ENCODE assay signal across 11 mouse cellular contexts in the genomic region with DNA sequence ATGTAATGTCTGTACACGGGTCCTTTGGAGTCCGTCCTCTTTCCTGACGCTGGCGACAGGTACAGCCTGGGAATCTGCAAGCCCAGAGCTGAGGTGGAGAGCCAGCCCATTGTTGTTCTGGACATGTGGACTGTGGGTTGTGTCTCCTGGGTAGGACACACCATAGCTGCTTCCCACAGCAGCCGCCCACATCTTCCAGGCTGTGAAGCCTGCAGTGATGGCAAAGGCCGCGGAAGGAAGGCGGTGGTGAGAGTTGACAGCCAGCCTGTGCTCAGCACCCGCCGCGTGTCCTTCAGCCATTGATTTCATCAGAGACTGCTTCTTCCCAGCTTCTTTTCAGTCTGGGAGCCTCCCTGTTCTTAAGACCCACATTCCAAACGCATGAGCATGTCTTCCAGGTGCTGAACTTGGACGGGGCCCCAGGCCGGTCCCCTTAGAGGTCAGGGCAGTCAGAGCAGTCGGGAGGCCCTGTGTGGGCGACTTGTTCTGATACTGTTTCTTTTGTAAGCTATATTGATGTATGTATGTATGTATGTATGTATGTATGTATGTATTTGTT. TPM values are rescaled to one million over a fixed set of nuclear protein-coding genes. Genes with fewer than 3 reads are reported as not detected.
DNase-seq lines count a peak whose midpoint lies in the region; ATAC-seq and TF ChIP-seq lines count a peak whose summit lies in the region.
"Had no signal": no experiment of that assay in that cellular context is flagged by ENCODE, and none has a peak within 500 bp of the region (broad histone marks: within the 10 kb centered on the region; RNA-seq: fewer than 3 reads in every experiment).

No protein-coding gene starts in this region.

- H3K4me1 ChIP-seq in heart, embryonic 13.5 days, result peaks cover 43% of the 10 kb centered on the region
- H3K4me1 ChIP-seq in liver, embryonic 12.5 days, result peaks cover 46% of the 10 kb centered on the region
- peaks cover 34% of the 10 kb centered on the region for H3K4me1 ChIP-seq in liver, postnatal 0 days (ENCODE audit: insufficient read depth)
- H3K4me1 ChIP-seq in ES-Bruce4 (ENCODE audit: control insufficient read depth, insufficient read depth, low read length), result peaks cover 6% of the 10 kb centered on the region
- H3K4me1 ChIP-seq in embryonic facial prominence, embryonic 15.5 days, result peaks cover 74% of the 10 kb centered on the region
- peaks cover 9% of the 10 kb centered on the region for H3K4me1 ChIP-seq in forebrain, postnatal 0 days (ENCODE audit: insufficient read depth)

- H3K9me3 ChIP-seq in heart, embryonic 13.5 days, result no peaks in the 10 kb centered on the region
- no peaks in the 10 kb centered on the region for H3K9me3 ChIP-seq in liver, embryonic 12.5 days (replicated peaks)
- H3K9me3 ChIP-seq in liver, postnatal 0 days (ENCODE audit: low read length), result no peaks in the 10 kb centered on the region
- no peaks in the 10 kb centered on the region for H3K9me3 ChIP-seq in ES-Bruce4 (replicated peaks; ENCODE audit: control insufficient read depth, insufficient read depth, low read length, poor library complexity, severe bottlenecking)
- no peaks in the 10 kb centered on the region for H3K9me3 ChIP-seq in embryonic facial prominence, embryonic 15.5 days (replicated peaks)
- H3K9me3 ChIP-seq in forebrain, postnatal 0 days (ENCODE audit: low read length), result no peaks in the 10 kb centered on the region
- H3K9me3 ChIP-seq: forebrain, embryonic 15.5 days; hindbrain, embryonic 15.5 days; liver, embryonic 13.5 days had no signal

- TF ChIP-seq POLR2A in ES-Bruce4 (IDR thresholded peaks at IDR 0.05; ENCODE audit: insufficient read depth, low read length), result no peak

- no peak overlapping the region for H3K9ac ChIP-seq in heart, embryonic 13.5 days
- H3K9ac ChIP-seq in liver, embryonic 12.5 days, result no peak overlapping the region
- H3K9ac ChIP-seq in liver, postnatal 0 days (replicated peaks), result no peak overlapping the region
- 0 out of 2 replicates have a peak overlapping the region, but pooled peaks have one; percentile 8 for H3K9ac ChIP-seq in ES-Bruce4 (ENCODE audit: low read depth, poor library complexity, severe bottlenecking)
- H3K9ac ChIP-seq in embryonic facial prominence, embryonic 15.5 days, result no peak overlapping the region
- no peak overlapping the region for H3K9ac ChIP-seq in forebrain, postnatal 0 days
- H3K9ac ChIP-seq: forebrain, embryonic 15.5 days; hindbrain, embryonic 15.5 days had no signal

- peaks cover 29% of the 10 kb centered on the region for H3K36me3 ChIP-seq in heart, embryonic 13.5 days
- H3K36me3 ChIP-seq in liver, embryonic 12.5 days, result peaks cover 32% of the 10 kb centered on the region
- H3K36me3 ChIP-seq in liver, postnatal 0 days (replicated peaks; ENCODE audit: insufficient read depth, low read length), result peaks cover 19% of the 10 kb centered on the region
- H3K36me3 ChIP-seq in ES-Bruce4 (ENCODE audit: control insufficient read depth, insufficient read depth, low read length, poor library complexity, severe bottlenecking), result peaks cover 3% of the 10 kb centered on the region; the same call in 1 of the 2 replicates
- peaks cover 26% of the 10 kb centered on the region for H3K36me3 ChIP-seq in embryonic facial prominence, embryonic 15.5 days
- H3K36me3 ChIP-seq in forebrain, postnatal 0 days (ENCODE audit: insufficient read depth), result peaks cover 23% of the 10 kb centered on the region

- DNase-seq in heart, postnatal 10 days, result no peak
- no peak for DNase-seq in liver, postnatal 0 days
- no peak for DNase-seq in forebrain, postnatal 0 days
- DNase-seq: kidney, postnatal 10 days; liver, embryonic 13.5 days had no signal

- H3K4me3 ChIP-seq in heart, embryonic 13.5 days, result no peak overlapping the region
- no peak overlapping the region for H3K4me3 ChIP-seq in liver, embryonic 12.5 days
- H3K4me3 ChIP-seq in liver, postnatal 0 days (ENCODE audit: low read depth, low read length), result no peak overlapping the region
- H3K4me3 ChIP-seq in ES-Bruce4 (ENCODE audit: low read depth, low read length), result no peak overlapping the region; the same call in 1 of the 2 replicates
- no peak overlapping the region for H3K4me3 ChIP-seq in embryonic facial prominence, embryonic 15.5 days (replicated peaks)
- H3K4me3 ChIP-seq in forebrain, postnatal 0 days (ENCODE audit: low read depth, low read length), result no peak overlapping the region
- H3K4me3 ChIP-seq: forebrain, embryonic 15.5 days; hindbrain, embryonic 15.5 days; liver, embryonic 13.5 days had no signal

- no peak for ATAC-seq in heart, embryonic 13.5 days (ENCODE audit: extremely low read depth, insufficient number of reproducible peaks, low FRiP score, low TSS enrichment)
- no peak for ATAC-seq in liver, embryonic 12.5 days
- ATAC-seq in liver, postnatal 0 days, result no peak
- ATAC-seq in embryonic facial prominence, embryonic 15.5 days (ENCODE audit: insufficient number of reproducible peaks, low FRiP score, low TSS enrichment, low read depth), result no peak
- no peak for ATAC-seq in forebrain, postnatal 0 days
- ATAC-seq: forebrain, embryonic 15.5 days had no signal

- TF ChIP-seq CTCF in liver, postnatal 0 days (IDR thresholded peaks at IDR 0.05; ENCODE audit: low read depth), result no peak
- TF ChIP-seq CTCF in ES-Bruce4 (IDR thresholded peaks at IDR 0.05; ENCODE audit: low read depth, low read length), result no peak
- no peak for TF ChIP-seq CTCF in forebrain, postnatal 0 days (IDR thresholded peaks at IDR 0.05; ENCODE audit: low read depth)

- intact Hi-C loops in heart, postnatal 10 days (cut with DNase I), result no loop called here

- 72% methylated on average over 16 of the region's 16 CpGs for WGBS in heart, embryonic 13.5 days
- WGBS in liver, embryonic 12.5 days (ENCODE audit: insufficient replicate concordance), result 86% methylated on average over 16 of the region's 16 CpGs
- 91% methylated on average over 16 of the region's 16 CpGs for WGBS in liver, postnatal 0 days (ENCODE audit: insufficient replicate concordance)
- WGBS in embryonic facial prominence, embryonic 15.5 days, result 87% methylated on average over 16 of the region's 16 CpGs
- WGBS in forebrain, postnatal 0 days, result 90% methylated on average over 16 of the region's 16 CpGs

- no peaks in the 10 kb centered on the region for H3K27me3 ChIP-seq in heart, embryonic 13.5 days (replicated peaks)
- no peaks in the 10 kb centered on the region for H3K27me3 ChIP-seq in liver, embryonic 12.5 days (replicated peaks)
- H3K27me3 ChIP-seq in liver, postnatal 0 days (ENCODE audit: insufficient read depth, low read length), result no peaks in the 10 kb centered on the region
- no peaks in the 10 kb centered on the region for H3K27me3 ChIP-seq in ES-Bruce4 (ENCODE audit: control insufficient read depth, insufficient read depth, low read length, poor library complexity, severe bottlenecking)
- H3K27me3 ChIP-seq in embryonic facial prominence, embryonic 15.5 days, result no peaks in the 10 kb centered on the region
- H3K27me3 ChIP-seq in forebrain, postnatal 0 days (ENCODE audit: insufficient read depth, low read length), result no peaks in the 10 kb centered on the region
- H3K27me3 ChIP-seq: forebrain, embryonic 15.5 days; hindbrain, embryonic 15.5 days; liver, embryonic 13.5 days had no signal

- no peak overlapping the region for H3K4me2 ChIP-seq in heart, embryonic 13.5 days
- H3K4me2 ChIP-seq in liver, embryonic 12.5 days, result no peak overlapping the region
- H3K4me2 ChIP-seq in liver, postnatal 0 days (ENCODE audit: low read depth, low read length), result no peak overlapping the region
- no peak overlapping the region for H3K4me2 ChIP-seq in embryonic facial prominence, embryonic 15.5 days (replicated peaks)
- no peak overlapping the region for H3K4me2 ChIP-seq in forebrain, postnatal 0 days (ENCODE audit: low read depth)
- H3K4me2 ChIP-seq: forebrain, embryonic 15.5 days; hindbrain, embryonic 15.5 days had no signal

- H3K27ac ChIP-seq in heart, embryonic 13.5 days (replicated peaks), result peak overlapping the region; percentile 21; the same call in 1 of the 2 replicates
- 0 out of 2 replicates have a peak overlapping the region, but pooled peaks have one; percentile 26 for H3K27ac ChIP-seq in liver, embryonic 12.5 days
- H3K27ac ChIP-seq in liver, postnatal 0 days (ENCODE audit: low read depth), result no peak overlapping the region
- H3K27ac ChIP-seq in ES-Bruce4 (ENCODE audit: insufficient read depth, low read length), result peak overlapping the region; percentile 56; the same call in 1 of the 2 replicates
- H3K27ac ChIP-seq in embryonic facial prominence, embryonic 15.5 days (replicated peaks), result 0 out of 2 replicates have a peak overlapping the region, but pooled peaks have one; percentile 96
- no peak overlapping the region for H3K27ac ChIP-seq in forebrain, postnatal 0 days (ENCODE audit: low read depth, low read length)
- H3K27ac ChIP-seq: forebrain, embryonic 15.5 days had no signal

- no peak for TF ChIP-seq EP300 in liver, postnatal 0 days (IDR thresholded peaks at IDR 0.05; ENCODE audit: low read depth)
- no peak for TF ChIP-seq EP300 in ES-Bruce4 (IDR thresholded peaks at IDR 0.05; ENCODE audit: insufficient read depth, low read depth, low read length)

RNA-seq across cellular contexts. Expression of gene Ap5z1, which starts 25.3 kb away (rescaled TPM):
- polyA plus RNA-seq in heart, embryonic 13.5 days (2015; fragmentation: Nextera tagmentation; extraction: Ambion mirVana), result 6.9 and 7.4 TPM in 2 replicates
- 1 to 10 TPM; 6.4 to 8.1 TPM for total RNA-seq in heart, postnatal 10 days (2021)
- 6.8 and 7.4 TPM in 2 replicates for polyA plus RNA-seq in liver, embryonic 12.5 days (2016; fragmentation: Nextera tagmentation; extraction: Ambion mirVana)
- polyA plus RNA-seq in liver, postnatal 0 days (2015; fragmentation: Nextera tagmentation; extraction: Ambion mirVana), result 2.8 and 4.0 TPM in 2 replicates
- polyA plus RNA-seq in ES-Bruce4 (2011; ENCODE audit: insufficient read depth, insufficient read length, low read depth, missing spikeins), result 6.9 and 7.9 TPM in 2 replicates
- polyA plus RNA-seq in embryonic facial prominence, embryonic 15.5 days (2015; fragmentation: Nextera tagmentation; extraction: Ambion mirVana), result 9.9 and 11.8 TPM in 2 replicates
- 13.5 and 16.7 TPM in 2 replicates for total RNA-seq in forebrain, postnatal 0 days (2014; rRNA removed)
- 6.4 and 7.8 TPM in 2 replicates for polyA plus RNA-seq in forebrain, postnatal 0 days (2015; fragmentation: Nextera tagmentation; extraction: Ambion mirVana)

RNA-seq across cellular contexts. Expression of gene Foxk1, which starts 37.2 kb away (rescaled TPM):
- polyA plus RNA-seq in heart, embryonic 13.5 days (2015; fragmentation: Nextera tagmentation; extraction: Ambion mirVana), result 3.4 and 4.3 TPM in 2 replicates
- total RNA-seq in heart, postnatal 10 days (2021), result 10 to 100 TPM; 16.8 to 19.0 TPM
- polyA plus RNA-seq in liver, embryonic 12.5 days (2016; fragmentation: Nextera tagmentation; extraction: Ambion mirVana), result 3.1 and 4.1 TPM in 2 replicates
- polyA plus RNA-seq in liver, postnatal 0 days (2015; fragmentation: Nextera tagmentation; extraction: Ambion mirVana), result 1.7 TPM in 2 replicates
- 17.7 and 18.6 TPM in 2 replicates for polyA plus RNA-seq in ES-Bruce4 (2011; ENCODE audit: insufficient read depth, insufficient read length, low read depth, missing spikeins)
- 6.5 and 6.6 TPM in 2 replicates for polyA plus RNA-seq in embryonic facial prominence, embryonic 15.5 days (2015; fragmentation: Nextera tagmentation; extraction: Ambion mirVana)
- 13.8 and 19.0 TPM in 2 replicates for total RNA-seq in forebrain, postnatal 0 days (2014; rRNA removed)
- 3.2 and 5.0 TPM in 2 replicates for polyA plus RNA-seq in forebrain, postnatal 0 days (2015; fragmentation: Nextera tagmentation; extraction: Ambion mirVana)

Comparison
In these comparisons a context has a peak if more than half of its experiments do, and no peak if none do; other contexts are left out.
1. H3K27ac ChIP-seq: peak in heart, embryonic 13.5 days (single experiment), liver, embryonic 12.5 days (single experiment), ES-Bruce4 (single experiment) and embryonic facial prominence, embryonic 15.5 days (single experiment); none in liver, postnatal 0 days (single experiment) and forebrain, postnatal 0 days (single experiment).